Mouse (Mus musculus) layer of hippocampus, adult 2 months (tissue): ENCODE measurements around the gene Rps6ka3. TPM values are rescaled to one million over a fixed set of nuclear protein-coding genes. Genes with fewer than 3 reads are reported as not detected.

Source experiments
- DNase-seq, 2 experiments: peaks; one replicate each; pipeline ENCODE4 v3.0.0; 2022; ENCODE audit warnings: low spot score in 2 of 2
- H3K27ac ChIP-seq: fragments of 200-600 bp; 2 replicates; pipeline ENCODE4 v1.8.1; 2022
- H3K4me3 ChIP-seq: fragments of 200-600 bp; 2 replicates; pipeline ENCODE4 v1.8.1; 2022; ENCODE audit warnings: mild to moderate bottlenecking
- CTCF ChIP-seq: fragments of 200-600 bp; conservative IDR thresholded peaks from 2 replicates; pipeline ENCODE4 v1.8.1; 2022; ENCODE audit warnings: antibody characterized with exemption, mild to moderate bottlenecking, moderate library complexity
- total RNA-seq, 2 experiments: library from RNA; stranded (reverse); gene quantifications; 2 replicates each; pipeline ENCODE4 v1.2.3; 2021

Gene Rps6ka3
- total RNA-seq, 2 experiments from 2014 or later: 28.4 to 30.5 TPM

DNA sequence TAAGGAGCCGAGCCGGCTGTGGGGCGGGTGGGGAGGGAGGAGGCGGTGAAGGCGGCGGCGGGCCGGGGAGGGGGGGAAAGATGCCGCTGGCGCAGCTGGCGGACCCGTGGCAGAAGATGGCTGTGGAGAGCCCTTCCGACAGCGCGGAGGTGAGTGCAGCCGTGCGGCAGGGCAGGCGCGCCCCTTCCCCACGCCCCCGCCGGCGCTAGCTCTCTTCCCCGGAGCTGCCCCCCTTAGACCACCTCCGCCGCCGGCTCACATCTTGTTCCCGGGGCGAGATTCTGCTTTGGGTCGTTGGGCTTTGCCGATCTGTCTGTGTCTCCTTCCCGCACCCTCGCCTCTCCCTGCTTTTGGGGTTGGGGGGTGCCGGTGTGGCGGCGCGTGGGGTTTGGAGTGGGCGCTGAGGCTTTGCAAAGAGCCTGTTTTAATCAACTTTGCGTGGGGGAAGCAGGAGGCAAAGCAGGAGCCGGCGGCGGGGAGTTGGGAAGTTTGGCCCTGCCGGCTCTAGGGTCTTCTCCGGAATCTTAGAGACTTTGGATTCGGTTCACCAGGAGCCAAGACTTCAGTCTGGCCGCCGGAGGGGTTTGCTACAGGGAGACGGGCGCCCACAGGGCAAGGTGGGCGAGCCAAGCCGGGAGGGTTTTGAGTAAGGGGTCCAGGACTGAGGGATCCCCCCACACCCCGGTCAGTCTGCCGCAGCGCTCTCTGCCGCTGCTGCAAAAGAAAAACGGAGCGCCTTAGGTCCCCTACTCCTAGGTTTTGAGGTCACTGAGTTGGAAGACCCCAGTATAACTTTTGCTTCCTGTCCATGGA is 46.1 kb downstream of the Rps6ka3 start:
- H3K4me3 ChIP-seq: peak overlapping the region; percentile 67
- TF ChIP-seq CTCF: no peak
- H3K27ac ChIP-seq: peak overlapping the region; percentile 86
- peak; percentile 4 to 10 for DNase-seq

DNA sequence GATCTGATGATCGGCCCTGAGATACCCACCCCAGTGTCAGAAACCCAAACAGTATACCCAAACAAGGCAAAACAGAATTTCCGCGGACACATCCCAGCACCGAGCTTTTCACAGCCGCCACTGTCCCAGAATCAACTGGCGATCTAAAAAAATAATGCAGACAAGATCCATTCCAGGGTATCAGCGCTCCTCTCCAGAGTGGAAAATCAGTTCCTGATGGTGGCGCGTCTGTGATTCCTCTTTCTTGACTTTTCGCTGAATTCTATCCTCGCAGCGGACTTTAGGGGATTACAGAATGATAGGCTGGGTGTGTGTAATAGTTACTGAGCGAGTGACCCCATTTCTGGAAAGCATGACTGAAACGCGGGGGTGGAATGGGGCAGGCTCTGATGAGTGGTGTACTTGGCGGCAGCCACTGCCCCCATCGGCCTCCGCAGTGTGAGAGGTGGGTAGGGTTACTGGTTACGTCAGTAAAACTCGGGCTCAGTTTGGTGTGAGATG is 46.9 kb downstream of the Rps6ka3 start:
- Histone ChIP-seq H3K4me3 (peak overlapping the region; percentile 67), H3K27ac (peak overlapping the region; percentile 86; the same call in 1 of the 2 replicates)
- TF ChIP-seq CTCF: no peak
- DNase-seq: peak; percentile 4 to 9

GRCm38 (mm10) chrX:159264681-159265080 is 54.6 kb downstream of the Rps6ka3 start:
- H3K27ac ChIP-seq: no peak overlapping the region
- peak; percentile 75 for TF ChIP-seq CTCF
- H3K4me3 ChIP-seq: no peak overlapping the region
- DNase-seq: no peak

GRCm38 (mm10) chrX:159269072-159269471 is 59.0 kb downstream of the Rps6ka3 start:
- DNase-seq: peak; percentile 11 to 35
- H3K27ac ChIP-seq: no peak overlapping the region

GRCm38 (mm10) chrX:159286765-159287164 is 76.7 kb downstream of the Rps6ka3 start:
- DNase-seq: no peak
- Histone ChIP-seq H3K27ac (no peak overlapping the region), H3K4me3 (no peak overlapping the region)
- peak; percentile 66 for TF ChIP-seq CTCF

More at GRCm38 (mm10) chrX:159269072-159269471, 59.0 kb downstream of the Rps6ka3 start:
- TF ChIP-seq CTCF: peak; percentile 77
- H3K4me3 ChIP-seq: no peak overlapping the region

GRCm38 (mm10) chrX:159295879-159296278 is 85.8 kb downstream of the Rps6ka3 start:
- no peak for DNase-seq
- no peak for TF ChIP-seq CTCF
- Histone ChIP-seq H3K4me3 (no peak overlapping the region), H3K27ac (no peak overlapping the region)

DNA sequence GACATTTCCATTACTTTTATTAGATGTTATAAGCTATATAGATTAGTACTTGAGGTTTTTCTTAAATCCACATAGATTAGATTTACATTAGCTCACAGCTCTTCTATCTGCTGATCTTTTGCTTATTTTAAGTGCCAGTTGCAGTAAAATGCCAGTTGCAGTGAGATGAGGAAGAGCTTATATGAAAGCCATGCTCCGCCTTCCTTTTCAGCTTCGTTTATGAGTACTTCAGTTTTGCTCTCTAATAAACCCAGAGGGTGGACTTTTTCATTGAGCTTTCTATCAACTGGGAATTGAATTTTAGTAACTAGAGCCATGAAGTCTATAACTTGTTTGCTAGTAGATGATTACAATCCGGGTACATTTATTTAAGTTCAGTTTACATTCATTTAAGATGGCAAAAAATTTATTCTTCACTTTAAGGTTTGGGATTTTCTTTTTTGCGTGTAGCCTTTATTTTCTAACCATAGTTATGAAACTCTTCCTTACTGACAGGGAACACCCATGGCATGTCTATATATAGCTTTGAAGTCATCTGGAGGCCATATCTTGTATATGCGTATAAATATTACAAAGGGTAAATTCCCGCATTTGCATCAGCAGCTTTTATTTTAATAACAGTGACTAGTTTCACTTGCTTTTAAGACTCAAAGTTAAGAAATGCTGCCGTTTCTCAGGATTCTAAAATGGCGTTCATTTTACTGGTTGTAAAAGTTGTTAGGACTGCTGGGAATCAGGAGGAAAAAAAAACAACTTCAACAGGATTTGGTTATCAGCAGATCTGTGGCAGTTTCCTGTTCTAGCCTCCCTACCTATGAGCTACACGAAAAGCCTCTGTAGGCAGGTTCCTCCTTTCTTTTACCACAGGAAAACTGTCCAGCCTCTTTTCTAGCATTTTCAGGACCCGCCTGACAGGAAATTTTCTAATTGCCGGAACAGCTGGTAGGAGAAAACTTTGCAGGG is 92.5 kb downstream of the Rps6ka3 start:
- no peak overlapping the region for H3K4me3 ChIP-seq
- no peak overlapping the region for H3K27ac ChIP-seq
- no peak for DNase-seq
- no peak for TF ChIP-seq CTCF

DNA sequence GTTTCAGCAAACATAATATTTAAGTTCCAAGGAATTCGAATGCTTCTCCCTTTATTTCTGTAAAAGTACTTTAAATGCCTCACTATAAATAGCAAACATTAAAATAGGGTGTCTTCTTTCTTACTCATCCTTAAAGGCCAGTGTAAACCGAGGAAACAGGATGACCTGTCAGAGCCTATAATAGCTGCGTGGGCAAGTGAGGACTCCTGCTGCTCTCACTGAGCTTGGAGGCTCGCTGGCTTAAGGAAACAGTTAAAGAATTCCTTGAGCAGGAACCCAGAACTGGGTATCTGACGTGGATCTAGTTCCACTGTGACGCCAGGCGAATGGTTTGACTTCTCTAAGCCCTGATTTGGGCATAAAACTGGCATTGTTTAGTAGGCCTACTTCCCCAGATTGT is 105.2 kb downstream of the Rps6ka3 start:
- H3K4me3 ChIP-seq: no peak overlapping the region
- no peak overlapping the region for H3K27ac ChIP-seq
- no peak for DNase-seq
- TF ChIP-seq CTCF: no peak

DNA sequence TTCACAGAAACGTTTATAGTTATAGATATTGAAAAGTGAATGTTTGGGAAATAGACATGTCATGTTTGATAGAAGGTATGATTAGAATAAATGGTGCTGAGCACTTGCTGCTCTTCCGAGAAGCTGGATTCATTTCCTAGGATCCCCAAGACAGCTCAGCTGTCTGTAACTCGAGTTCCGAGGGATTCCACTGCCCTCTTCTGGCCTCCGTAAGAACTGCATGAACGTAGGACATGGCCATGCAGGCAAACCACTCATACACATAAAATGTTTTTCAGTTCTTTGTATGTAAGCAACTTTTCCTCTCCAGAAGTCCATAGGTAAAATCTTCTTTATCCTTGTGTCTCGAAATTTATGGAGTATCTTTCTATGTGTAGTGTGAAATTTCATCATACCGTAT is 111.2 kb downstream of the Rps6ka3 start:
- TF ChIP-seq CTCF: peak; percentile 88
- peak; percentile 52 to 73 for DNase-seq
- Histone ChIP-seq H3K27ac (no peak overlapping the region), H3K4me3 (no peak overlapping the region)

DNA sequence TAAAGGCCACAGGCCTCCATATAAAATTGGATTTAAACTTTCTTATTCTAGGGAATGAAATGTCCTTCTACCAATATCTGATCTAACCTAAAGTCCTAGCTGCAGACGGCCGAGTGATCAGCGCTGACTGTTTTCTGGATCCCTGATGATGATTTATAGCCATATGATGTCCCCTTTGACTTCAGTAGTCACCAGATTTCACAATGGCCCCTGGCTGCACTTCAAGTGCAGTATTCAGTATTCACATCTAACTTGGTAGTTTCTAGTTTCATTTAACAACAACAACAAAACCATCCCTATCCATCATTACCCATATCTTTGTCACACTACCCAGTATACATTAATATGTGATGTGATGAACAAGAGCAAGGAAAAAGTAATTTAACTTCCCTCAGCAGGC is 154.4 kb downstream of the Rps6ka3 start:
- TF ChIP-seq CTCF: no peak
- DNase-seq: no peak

GRCm38 (mm10) chrX:159371831-159372752 is 162.0 kb downstream of the Rps6ka3 start, which contains the start of gene Eif1ax:
Eif1ax (plus strand) TSS chrX:159372178.
- TF ChIP-seq CTCF: peak; percentile 44
- peak; percentile 57 to 59 for DNase-seq
- Histone ChIP-seq H3K27ac (peak within 1 kb of the TSS; percentile 82), H3K4me3 (peak within 1 kb of the TSS; percentile 76)

More for the DNA sequence above, 154.4 kb downstream of the Rps6ka3 start:
- Histone ChIP-seq H3K4me3 (no peak overlapping the region), H3K27ac (no peak overlapping the region)

DNA sequence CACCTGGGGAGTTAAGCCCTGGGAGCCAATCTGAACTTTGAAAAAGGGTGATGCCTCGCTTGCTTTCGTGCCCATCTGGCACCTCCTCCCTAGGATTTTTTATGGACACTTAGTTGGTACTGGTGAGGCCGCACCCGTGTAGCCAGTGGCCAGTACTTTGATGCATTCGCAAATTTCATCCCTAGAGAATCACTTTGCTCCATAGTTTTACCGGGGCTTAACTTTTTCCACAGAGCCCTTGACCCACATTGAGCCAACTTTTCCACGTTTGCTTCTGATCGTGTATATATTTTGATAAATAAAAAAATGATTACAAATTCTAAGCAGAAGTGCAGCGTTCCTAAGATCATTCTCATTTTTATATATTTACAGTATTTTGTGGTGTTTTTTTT is 162.6 kb downstream of the Rps6ka3 start:
- no peak for DNase-seq
- H3K4me3 ChIP-seq: peak overlapping the region; percentile 76
- peak overlapping the region; percentile 82; the same call in 1 of the 2 replicates for H3K27ac ChIP-seq
- no peak for TF ChIP-seq CTCF
